In genomic region chr9:64951161-64951657, GRCm38 (mm10) we compare ENCODE assay signal across 30 mouse cellular contexts. TPM values are rescaled to one million over a fixed set of nuclear protein-coding genes. Genes with fewer than 3 reads are reported as not detected.
DNase-seq lines count a peak whose midpoint lies in the region; ATAC-seq and TF ChIP-seq lines count a peak whose summit lies in the region.
"Had no signal": no experiment of that assay in that cellular context is flagged by ENCODE, and none has a peak within 500 bp of the region (broad histone marks: within the 10 kb centered on the region; RNA-seq: fewer than 3 reads in every experiment).

Gene Slc24a1 (minus strand): TSS chr9:64951607.

- TF ChIP-seq CTCF in kidney, postnatal 0 days (IDR thresholded peaks at IDR 0.05; ENCODE audit: low read depth), result peak; percentile 22; the same call in 1 of the 2 replicates

- 40% methylated on average over 11 of the region's 11 CpGs for WGBS in kidney, postnatal 0 days
- 34% methylated on average over 11 of the region's 11 CpGs for WGBS in lung, embryonic 16.5 days

- DNase-seq in kidney, postnatal 0 days (ENCODE audit: low spot score), result no peak
- no peak for DNase-seq in kidney, postnatal 4 days
- no peak for DNase-seq in lung, postnatal 36 days
- peak; percentile 56 for DNase-seq in ES-CJ7 (ENCODE audit: low read depth, low spot score)
- DNase-seq in embryo, embryonic 9.5 days (ENCODE audit: extremely low spot score), result no peak
- DNase-seq: adrenal gland, adult 8-10 months; cerebellum, adult 9-10 months; cerebellum, postnatal 36 days; heart, adult 2 months; heart, postnatal 14 days; kidney, adult 11 months; kidney, postnatal 25 days; right cerebral cortex, adult 18-20 months; thymus, adult 2 months; thymus, postnatal 36 days had no signal

- no peak within 1 kb of the TSS for H3K4me2 ChIP-seq in kidney, postnatal 0 days (ENCODE audit: low read length)
- H3K4me2 ChIP-seq in lung, embryonic 16.5 days (ENCODE audit: low read depth, low read length), result no peak within 1 kb of the TSS
- H3K4me2 ChIP-seq in myocyte (ENCODE audit: low read depth), result peak within 1 kb of the TSS; percentile 24
- H3K4me2 ChIP-seq: embryonic facial prominence, embryonic 12.5 days; hindbrain, embryonic 15.5 days; limb, embryonic 12.5 days; midbrain, embryonic 12.5 days had no signal

- no peaks in the 10 kb centered on the region for H3K4me1 ChIP-seq in kidney, postnatal 0 days (replicated peaks; ENCODE audit: insufficient read depth, low read length)
- H3K4me1 ChIP-seq in lung, embryonic 16.5 days (replicated peaks; ENCODE audit: control insufficient read depth, insufficient read depth, low read length), result peaks cover 8% of the 10 kb centered on the region; the same call in 1 of the 2 replicates
- H3K4me1 ChIP-seq: limb, embryonic 12.5 days; midbrain, embryonic 12.5 days had no signal

- no peaks in the 10 kb centered on the region for H3K9me3 ChIP-seq in kidney, postnatal 0 days (replicated peaks; ENCODE audit: low read length)
- H3K9me3 ChIP-seq in lung, embryonic 16.5 days (ENCODE audit: control insufficient read depth, low read length), result no peaks in the 10 kb centered on the region
- H3K9me3 ChIP-seq: embryonic facial prominence, embryonic 12.5 days; forebrain, embryonic 10.5 days; hindbrain, embryonic 10.5 days; hindbrain, embryonic 15.5 days; limb, embryonic 12.5 days; midbrain, embryonic 12.5 days had no signal

- H3K4me3 ChIP-seq in kidney, postnatal 0 days (replicated peaks; ENCODE audit: low read depth, low read length), result no peak within 1 kb of the TSS
- H3K4me3 ChIP-seq in lung, embryonic 16.5 days (ENCODE audit: low read length), result no peak within 1 kb of the TSS
- no peak within 1 kb of the TSS for H3K4me3 ChIP-seq in myocyte
- H3K4me3 ChIP-seq: embryonic facial prominence, embryonic 12.5 days; forebrain, embryonic 10.5 days; heart, adult 2 months; hindbrain, embryonic 10.5 days; hindbrain, embryonic 15.5 days; layer of hippocampus, adult 2 months; left cerebral cortex, adult 2 months; limb, embryonic 12.5 days; midbrain, embryonic 12.5 days had no signal

- no peaks in the 10 kb centered on the region for H3K79me2 ChIP-seq in myocyte (ENCODE audit: control insufficient read depth, insufficient read depth)

- no peak within 1 kb of the TSS for H3ac ChIP-seq in myocyte (ENCODE audit: control insufficient read depth, insufficient read length)

- 0 out of 2 replicates have a peak, but pooled peaks cover 3% of the 10 kb centered on the region for H3K27me3 ChIP-seq in kidney, postnatal 0 days (ENCODE audit: insufficient read depth, low read length)
- no peaks in the 10 kb centered on the region; the same call in 1 of the 2 replicates for H3K27me3 ChIP-seq in lung, embryonic 16.5 days (ENCODE audit: control insufficient read depth, insufficient read depth, low read depth, low read length)
- peaks cover 86% of the 10 kb centered on the region for H3K27me3 ChIP-seq in myocyte (ENCODE audit: control insufficient read depth, insufficient read depth, insufficient read length)

- no peaks in the 10 kb centered on the region for H3K36me3 ChIP-seq in kidney, postnatal 0 days (ENCODE audit: insufficient read depth, low read length)
- H3K36me3 ChIP-seq in lung, embryonic 16.5 days (ENCODE audit: control insufficient read depth, insufficient read depth, low read length), result no peaks in the 10 kb centered on the region
- no peaks in the 10 kb centered on the region for H3K36me3 ChIP-seq in myocyte (ENCODE audit: control insufficient read depth, insufficient read depth)
- H3K36me3 ChIP-seq: embryonic facial prominence, embryonic 12.5 days; forebrain, embryonic 10.5 days; hindbrain, embryonic 10.5 days; hindbrain, embryonic 15.5 days; limb, embryonic 12.5 days; midbrain, embryonic 12.5 days had no signal

- no peak for TF ChIP-seq POLR2A in myocyte (IDR thresholded peaks at IDR 0.05; ENCODE audit: insufficient read length, low read depth)

- H3K27ac ChIP-seq in kidney, postnatal 0 days, result no peak within 1 kb of the TSS
- peak within 1 kb of the TSS; percentile 61; the same call in 1 of the 2 replicates for H3K27ac ChIP-seq in lung, embryonic 16.5 days (ENCODE audit: low read length)
- H3K27ac ChIP-seq: embryonic facial prominence, embryonic 12.5 days; forebrain, embryonic 10.5 days; heart, adult 2 months; hindbrain, embryonic 10.5 days; hindbrain, embryonic 15.5 days; layer of hippocampus, adult 2 months; left cerebral cortex, adult 2 months; limb, embryonic 12.5 days; midbrain, embryonic 12.5 days had no signal

- H3K9ac ChIP-seq in kidney, postnatal 0 days (ENCODE audit: low read depth, low read length), result no peak within 1 kb of the TSS
- H3K9ac ChIP-seq in lung, embryonic 16.5 days (ENCODE audit: low read length), result no peak within 1 kb of the TSS
- H3K9ac ChIP-seq: embryonic facial prominence, embryonic 12.5 days; hindbrain, embryonic 15.5 days; limb, embryonic 12.5 days; midbrain, embryonic 12.5 days had no signal

- ATAC-seq in kidney, postnatal 0 days (replicated peaks; ENCODE audit: low FRiP score, low read depth), result no peak
- no peak for ATAC-seq in lung, embryonic 16.5 days (ENCODE audit: low read depth)
- ATAC-seq: inflammation-experienced regulatory T-cells, adult 6 months had no signal

TF ChIP-seq in myocyte, 11 proteins besides CTCF, POLR2A, EP300 and RAD21:
- TF ChIP-seq TCF3 (IDR thresholded peaks at IDR 0.05; ENCODE audit: insufficient read length, low read depth) (no peak), MYOG (IDR thresholded peaks at IDR 0.05; ENCODE audit: control insufficient read depth in 1 of 3, insufficient read depth in 1 of 3, insufficient read length in 2 of 3, low read depth in 2 of 3) (no peak), E2F4 (IDR thresholded peaks at IDR 0.05; ENCODE audit: insufficient read depth) (no peak), USF1 (IDR thresholded peaks at IDR 0.05; ENCODE audit: low read depth) (no peak), CEBPB (IDR thresholded peaks at IDR 0.05; ENCODE audit: insufficient read depth, poor library complexity, severe bottlenecking) (no peak), MYOD1 (IDR thresholded peaks at IDR 0.05; ENCODE audit: control insufficient read depth in 1 of 3, insufficient read length in 2 of 3, low read depth in 2 of 3) (no peak), SRF (IDR thresholded peaks at IDR 0.05; ENCODE audit: control insufficient read depth, insufficient read length, low read depth) (no peak), TCF12 (IDR thresholded peaks at IDR 0.05; ENCODE audit: insufficient read depth, poor library complexity, severe bottlenecking) (no peak), REST (IDR thresholded peaks at IDR 0.05; ENCODE audit: insufficient read depth, insufficient read length) (no peak), MAX (IDR thresholded peaks at IDR 0.05; ENCODE audit: low read depth) (no peak), POLR2AphosphoS2 (IDR thresholded peaks at IDR 0.05; ENCODE audit: insufficient read length, low read depth) (no peak)
TF ChIP-seq in myocyte: peak in this region for 0.

RNA-seq across cellular contexts. Expression of gene Slc24a1, which starts in this region (rescaled TPM):
- 0.04 TPM in 1 of 2 replicates, not detected in the other for polyA plus RNA-seq in kidney, postnatal 0 days (2015; fragmentation: Nextera tagmentation; extraction: Ambion mirVana)
- polyA plus RNA-seq in lung, embryonic 16.5 days (2015; fragmentation: Nextera tagmentation; extraction: Ambion mirVana), result 0.06 and 0.08 TPM in 2 replicates
- 0.01 TPM for polyA plus RNA-seq in myocyte (2012; fragmentation: generic; extraction: Trizol)
- polyA plus RNA-seq: hindbrain, embryonic 10.5 days; kidney, embryonic 14.5 days; liver, adult 2 months; midbrain, embryonic 12.5 days; neural tube, embryonic 11.5 days; spleen, adult 2 months had no signal
